Mouse (Mus musculus) CD4-positive helper T cell, adult 2 months (primary cell): ENCODE data around the gene Ubxn1.
"Not testable (repeated sequence)": the region's sequence is repeated elsewhere in the genome, so short reads cannot be mapped to it uniquely, and the experiment has no call there.

ENCODE experiments used
- DNase-seq: peaks from one replicate; pipeline ENCODE4 v3.0.0-alpha.2; 2012; ENCODE audit warnings: low read depth, missing footprints, low spot score

The Ubxn1 gene

DNA sequence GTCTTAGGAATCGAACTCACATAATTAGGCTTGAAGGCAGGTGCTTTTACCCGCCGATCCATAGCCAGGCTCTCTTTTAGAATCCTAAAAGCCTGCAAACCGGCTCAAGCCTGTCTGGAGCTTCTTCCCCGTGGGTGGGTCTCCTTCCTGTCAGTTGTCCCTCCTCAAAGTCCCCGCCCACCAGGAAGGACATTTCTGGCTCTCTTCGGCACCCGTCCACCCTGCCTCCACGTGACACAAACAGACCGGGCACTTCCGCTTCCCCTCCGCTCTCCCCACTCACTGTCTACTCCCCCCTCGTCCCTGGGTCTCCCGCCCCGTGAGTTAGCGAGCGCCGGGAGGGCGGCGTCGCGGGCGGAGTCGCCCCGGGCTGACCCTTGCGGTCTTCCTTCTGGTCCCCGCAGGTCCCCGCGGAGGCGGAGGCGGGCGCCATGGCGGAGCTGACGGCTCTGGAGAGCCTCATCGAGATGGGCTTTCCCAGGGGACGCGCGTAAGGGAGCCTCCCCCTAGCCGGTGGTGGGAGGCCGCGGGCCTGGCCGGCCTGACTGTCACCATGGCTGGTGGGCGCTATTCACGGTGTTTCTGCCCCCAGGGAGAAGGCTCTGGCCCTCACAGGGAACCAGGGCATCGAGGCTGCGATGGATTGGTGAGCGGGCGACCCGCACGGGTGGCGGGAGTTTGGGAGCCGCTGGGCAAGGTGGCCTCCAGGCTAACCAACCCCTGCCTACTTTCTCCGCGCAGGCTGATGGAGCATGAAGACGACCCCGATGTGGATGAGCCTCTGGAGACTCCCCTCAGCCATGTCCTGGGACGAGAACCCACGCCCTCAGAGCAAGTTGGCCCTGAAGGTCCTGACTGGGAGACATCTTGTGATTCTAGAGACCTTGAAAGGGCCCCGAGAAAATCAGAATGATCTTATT, at the start of gene Ubxn1:
Gene Ubxn1, plus strand, starts transcription at position 230 of the 920 bp plus-strand sequence.
- DNase-seq = peak; percentile 94

DNA sequence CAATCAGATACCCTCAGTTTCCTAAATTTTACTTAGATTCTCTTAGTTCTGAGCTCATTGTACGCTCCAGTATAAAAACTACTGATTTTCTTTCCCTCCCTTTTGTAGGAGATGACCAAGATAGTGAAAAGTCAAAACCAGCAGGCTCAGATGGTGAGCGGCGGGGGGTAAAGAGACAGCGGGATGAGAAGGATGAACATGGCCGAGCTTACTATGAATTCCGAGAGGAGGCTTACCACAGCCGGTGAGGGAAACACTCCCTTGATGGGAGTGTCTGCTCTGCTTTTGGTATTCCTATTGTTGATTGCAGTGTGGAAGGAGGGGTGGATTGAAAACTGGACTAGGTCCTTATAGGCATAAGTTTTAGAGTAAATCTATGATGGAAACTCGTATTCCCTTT, 48.6 kb upstream of the Ubxn1 start:
- no peak for DNase-seq

DNA sequence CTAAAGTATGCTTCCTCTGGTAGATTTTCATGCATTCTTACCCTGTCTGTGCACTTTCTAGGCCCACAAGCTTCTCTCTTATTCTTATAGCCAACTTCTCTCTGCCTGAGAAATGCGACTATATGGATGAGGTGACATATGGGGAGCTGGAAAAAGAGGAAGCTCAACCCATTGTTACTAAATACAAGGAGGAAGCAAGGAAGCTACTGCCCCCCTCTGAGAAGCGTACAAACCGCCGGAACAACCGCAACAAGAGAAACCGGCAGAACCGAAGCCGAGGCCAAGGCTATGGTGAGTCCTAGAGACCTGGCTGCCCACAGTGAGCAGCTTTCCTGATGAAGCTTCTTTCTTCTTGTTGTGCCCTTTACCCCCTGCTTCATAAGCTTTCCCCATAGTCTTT, 41.6 kb upstream of the Ubxn1 start, which contains the start of gene AC129217.1:
Gene AC129217.1, plus strand, starts transcription at position 114 of the 400 bp plus-strand sequence.
- DNase-seq = no peak

DNA sequence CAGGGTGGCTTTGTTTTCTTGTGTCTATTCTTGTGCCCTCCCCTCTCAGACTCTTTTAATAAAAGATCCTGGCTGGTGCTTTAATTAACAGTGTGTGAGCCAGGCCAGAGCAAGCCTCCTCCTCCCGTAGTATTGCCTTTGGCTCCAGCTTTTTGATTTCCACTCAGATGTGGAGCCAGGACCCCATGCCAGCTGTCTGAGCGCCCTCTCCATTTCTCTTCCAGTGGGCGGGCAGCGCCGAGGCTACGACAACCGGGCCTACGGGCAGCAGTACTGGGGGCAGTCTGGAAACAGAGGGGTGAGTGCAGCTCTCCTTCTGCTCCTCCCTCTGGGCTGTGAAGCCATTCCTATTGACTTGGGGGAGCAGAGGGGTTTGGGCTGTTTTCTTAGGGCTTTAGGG, 40.6 kb upstream of the Ubxn1 start:
- DNase-seq = no peak

DNA sequence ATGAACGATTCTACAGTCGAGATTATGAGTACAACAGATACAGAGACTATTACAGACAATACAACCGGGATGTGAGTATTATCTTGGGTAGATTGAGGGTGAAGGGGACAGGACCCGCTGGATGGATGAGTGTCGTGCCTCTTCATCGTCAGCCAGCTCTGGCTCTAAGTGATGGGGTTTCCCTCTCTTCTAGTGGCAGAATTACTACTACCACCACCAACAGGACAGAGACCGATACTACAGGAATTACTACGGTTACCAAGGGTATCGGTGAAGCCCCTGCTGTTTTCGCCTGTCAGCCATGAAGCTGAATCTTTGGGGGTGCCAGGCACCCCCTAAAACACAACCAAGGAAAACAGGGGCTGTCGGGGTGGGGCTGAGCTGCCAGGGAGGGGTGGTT, 40.0 kb upstream of the Ubxn1 start:
- DNase-seq = no peak

DNA sequence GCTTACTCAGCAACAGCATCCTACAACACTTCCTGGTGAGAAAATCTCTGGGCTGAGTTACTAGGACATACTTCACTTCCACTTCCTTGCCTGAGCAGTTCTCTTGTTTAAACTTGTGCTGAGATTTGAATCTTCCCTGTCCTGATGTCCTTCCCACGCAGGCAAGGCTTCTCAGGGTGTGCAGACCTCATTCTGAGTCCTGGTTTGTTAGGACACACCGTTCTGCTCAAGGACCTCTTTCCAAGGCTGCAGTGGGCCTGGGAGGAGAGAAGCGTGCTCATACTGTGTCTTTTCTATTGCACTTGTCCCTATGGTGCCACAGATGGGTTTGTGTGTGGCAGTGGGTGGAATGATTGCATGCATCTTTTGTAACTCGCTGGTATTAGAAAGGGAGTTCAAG, 38.3 kb upstream of the Ubxn1 start:
- DNase-seq = no peak

DNA sequence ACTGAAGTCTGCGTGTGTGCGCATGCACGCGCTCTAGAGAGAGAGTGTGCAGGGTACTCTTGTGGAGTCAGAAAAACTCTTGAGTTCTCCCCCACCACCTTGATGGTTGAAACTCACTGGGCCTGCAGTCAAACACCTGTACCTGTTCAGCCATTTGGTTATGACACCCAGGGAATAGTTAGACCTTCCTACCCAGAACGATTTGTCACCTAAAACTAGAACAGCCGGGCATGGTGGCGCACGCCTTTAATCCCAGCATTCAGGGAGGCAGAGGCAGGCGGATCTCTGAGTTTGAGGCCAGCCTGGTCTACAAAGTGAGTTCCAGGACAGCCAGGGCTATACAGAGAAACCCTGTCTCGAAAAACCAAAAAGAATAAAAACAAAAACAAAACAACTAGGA, 35.0 kb upstream of the Ubxn1 start:
- not testable (repeated sequence) for DNase-seq

DNA sequence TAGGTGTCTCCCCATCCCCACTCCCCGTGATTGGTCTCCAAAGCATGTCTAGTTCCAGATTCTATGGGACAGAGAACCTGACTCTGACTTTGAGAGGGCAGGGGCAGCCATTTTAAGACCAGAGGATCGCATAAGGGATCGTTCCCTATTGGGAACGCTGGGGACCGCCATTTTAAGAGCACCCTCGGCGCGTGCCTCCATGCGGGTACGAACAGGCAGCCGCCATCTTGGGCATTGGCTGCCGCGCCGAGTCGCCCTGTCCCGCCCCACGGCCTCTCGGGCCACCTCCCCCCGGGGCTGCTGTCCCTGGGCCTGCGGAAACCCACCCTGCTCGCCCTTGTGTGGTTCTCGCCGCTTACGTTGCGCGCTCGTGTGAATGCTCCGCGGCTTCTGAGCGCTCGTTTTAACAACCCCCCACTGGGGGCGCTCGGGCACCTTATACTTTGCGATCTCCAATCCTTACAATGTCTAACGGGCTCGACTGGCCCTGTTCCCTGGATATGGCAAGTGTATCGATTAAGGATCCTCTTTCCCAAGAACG, 34.0 kb upstream of the Ubxn1 start, which contains the start of gene Bscl2:
Gene Bscl2, plus strand, starts transcription at position 217 of the 541 bp plus-strand sequence.
- peak; percentile 88 for DNase-seq

DNA sequence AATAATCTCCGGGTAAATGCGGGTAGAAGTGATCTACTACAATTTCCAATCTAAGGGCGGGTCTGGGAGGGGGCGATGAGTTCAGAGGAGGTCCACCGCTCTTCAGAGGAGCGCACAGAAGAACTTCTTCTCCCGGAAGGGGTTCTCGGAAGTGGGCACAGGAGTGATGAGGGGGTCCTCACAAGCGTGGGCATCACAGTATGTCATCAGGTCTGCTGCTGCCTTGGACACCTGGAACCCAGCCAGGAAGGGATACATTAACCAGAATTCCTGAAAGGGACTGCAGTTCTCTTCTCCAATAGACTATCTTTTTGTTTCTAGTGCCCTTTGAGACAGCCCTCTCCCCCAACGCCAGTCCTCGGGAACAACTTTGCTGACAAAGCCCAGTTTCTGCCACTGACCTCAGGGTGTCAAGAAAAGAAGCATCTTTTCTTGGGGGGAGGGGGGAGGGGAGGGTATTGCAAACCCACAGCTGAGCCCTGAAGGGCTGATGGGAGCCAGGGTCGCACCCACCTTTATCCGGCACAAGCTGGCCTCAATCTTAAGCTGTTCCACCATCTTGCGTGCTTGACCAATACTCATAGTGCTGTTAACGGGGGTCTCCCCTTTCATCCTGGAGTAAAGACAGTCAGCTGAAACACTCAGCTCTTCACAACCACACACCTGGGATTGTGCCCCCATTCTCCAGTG, 33.1 kb upstream of the Ubxn1 start:
- peak; percentile 36 for DNase-seq

DNA sequence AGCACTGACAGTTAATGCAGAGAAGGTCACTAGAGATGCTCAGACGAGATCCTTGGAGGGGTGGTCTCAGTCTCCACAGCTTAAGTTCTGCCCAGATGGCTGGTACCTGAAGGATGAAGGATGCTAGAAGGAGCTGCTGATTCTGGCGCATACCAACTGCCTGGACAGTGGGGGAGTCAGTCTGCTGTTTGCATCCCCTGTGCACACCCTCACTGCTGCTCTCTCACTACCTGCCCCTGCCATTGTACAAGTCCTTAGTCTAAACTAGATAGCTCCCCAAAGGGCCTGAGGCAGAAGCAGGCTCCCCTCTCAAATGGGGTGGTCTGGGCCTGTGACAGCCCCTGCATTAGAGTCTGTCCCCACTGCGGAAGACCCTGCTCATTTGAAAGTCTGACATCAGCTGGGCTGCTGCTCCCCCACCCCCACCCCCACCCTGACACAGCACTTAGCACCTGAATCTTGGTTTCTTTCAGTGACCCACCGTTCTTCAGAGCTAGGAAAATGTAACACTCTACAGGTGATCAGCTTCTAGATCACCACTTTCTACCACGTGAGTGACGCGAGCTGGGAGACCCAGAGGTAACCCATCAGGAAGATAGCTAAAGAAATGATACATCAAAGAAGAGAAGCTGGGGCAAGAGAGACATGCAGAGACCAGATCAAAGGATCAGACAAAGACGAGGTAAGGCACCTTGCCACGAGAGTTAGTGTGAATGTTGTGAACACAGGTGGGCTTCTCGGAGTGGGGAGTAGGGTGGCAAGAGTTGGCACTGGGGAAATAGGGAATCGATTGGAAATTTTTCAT, 32.0 kb upstream of the Ubxn1 start, which contains the start of gene Gng3:
Gene Gng3, minus strand, starts transcription at position 92 of the 805 bp plus-strand sequence.
- DNase-seq = no peak

DNA sequence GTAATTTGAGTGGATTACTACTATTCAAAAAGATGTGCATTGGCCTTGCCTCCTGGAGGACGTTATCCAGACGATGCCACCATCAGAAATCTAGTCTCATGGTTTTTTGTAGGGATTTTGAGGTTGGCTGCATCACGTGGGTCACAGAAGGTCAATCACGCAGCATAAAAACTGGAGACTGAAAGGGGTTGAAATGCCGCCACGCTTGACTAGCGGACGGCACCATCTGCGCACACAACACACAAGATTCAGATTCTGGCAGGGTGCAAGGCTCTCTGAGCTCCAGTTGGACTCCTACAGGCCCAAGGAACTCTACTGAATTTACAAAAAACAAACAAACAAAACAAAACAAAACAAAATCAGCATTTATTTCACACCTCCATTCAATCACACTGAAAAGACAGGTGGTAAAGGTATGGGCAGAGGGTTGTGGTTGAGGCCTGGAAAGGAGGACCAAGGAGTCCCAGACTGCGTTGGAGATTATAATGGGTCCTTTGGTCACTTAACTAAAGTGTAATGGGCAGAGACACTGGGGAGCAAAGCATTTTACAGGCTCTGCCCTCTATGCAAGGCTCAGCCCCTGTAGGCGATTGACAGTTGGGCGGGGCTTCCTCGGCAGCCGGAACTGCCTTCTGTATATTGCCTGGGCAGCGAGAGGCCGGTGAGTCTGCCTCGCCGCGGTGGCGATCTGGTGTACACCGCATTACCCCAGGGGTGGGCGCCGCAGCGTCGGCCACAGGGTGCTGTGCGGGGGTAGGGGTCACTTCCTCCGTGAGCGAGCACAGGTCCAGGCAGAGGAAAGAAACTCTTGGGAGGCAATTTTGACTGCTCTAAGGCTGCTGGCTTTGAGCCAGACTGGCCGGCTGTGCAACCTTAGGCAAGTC, 31.1 kb upstream of the Ubxn1 start:
- DNase-seq = peak; percentile 66

DNA sequence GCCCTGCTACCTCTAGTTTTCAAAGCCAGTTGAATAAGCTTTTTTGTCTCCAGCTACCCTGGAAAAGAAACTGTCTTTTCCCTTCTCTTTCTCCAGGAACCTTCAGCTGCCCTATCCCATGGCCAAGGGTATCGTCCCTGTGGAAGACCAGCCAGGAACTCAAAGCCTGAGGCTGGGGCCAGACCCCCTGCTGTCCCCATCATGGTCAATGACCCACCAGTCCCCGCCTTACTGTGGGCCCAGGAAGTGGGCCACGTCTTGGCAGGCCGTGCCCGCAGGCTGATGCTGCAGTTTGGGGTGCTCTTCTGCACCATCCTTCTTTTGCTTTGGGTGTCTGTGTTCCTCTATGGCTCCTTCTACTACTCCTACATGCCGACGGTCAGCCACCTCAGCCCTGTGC, 30.3 kb upstream of the Ubxn1 start:
- no peak for DNase-seq

DNA sequence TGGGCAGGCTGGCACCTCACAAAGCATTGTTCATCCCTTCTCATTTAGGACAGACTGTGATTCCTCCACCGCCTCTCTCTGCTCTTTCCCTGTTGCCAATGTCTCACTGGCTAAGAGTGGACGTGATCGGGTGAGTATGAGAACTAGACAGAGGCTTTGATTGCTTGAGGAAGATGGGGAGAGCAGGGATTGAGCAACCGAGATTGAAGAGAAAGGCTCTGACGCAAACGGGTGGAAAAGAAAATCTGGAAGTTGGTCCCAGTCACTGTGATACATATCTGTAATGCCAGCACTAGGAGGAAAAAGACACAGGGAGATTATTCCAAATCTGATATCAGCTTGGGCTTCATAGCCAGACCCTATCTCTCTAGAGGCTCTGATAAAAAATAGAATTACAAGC, 28.3 kb upstream of the Ubxn1 start:
- no peak for DNase-seq

DNA sequence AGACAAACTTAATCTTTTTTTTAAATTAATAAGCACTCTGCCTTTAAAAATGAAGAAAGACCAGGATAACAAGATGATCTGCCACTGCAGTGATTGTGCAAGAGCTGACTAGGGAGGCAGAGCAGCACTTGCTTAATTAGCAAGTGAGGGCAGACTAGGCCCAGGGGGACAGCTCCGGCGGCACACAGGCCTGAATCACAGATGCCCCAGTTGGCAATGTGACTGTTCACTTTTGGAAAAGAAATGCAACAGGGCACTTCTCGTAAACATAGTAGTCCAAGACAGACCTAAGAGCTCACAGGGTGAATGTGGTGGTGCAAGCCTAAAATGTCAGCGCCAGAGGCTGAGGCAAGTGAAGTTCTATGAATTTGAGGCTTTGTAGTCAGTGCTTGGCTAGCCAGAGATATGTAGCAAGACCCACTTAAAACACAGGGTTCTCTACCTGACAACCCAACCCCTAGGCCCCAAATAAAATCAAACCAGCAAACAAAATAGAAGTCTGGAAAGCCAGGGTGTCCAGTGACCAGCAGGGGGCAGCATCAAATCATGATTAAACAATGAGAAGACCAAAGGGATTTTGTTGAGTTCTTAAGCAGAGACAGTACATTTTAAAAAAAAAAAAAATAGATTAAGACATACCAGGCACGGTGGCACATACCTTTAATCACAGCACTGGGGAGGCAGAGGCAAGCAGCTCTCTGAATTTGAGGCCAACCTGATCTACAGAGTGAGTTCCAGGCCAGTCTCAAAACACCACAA, 26.7 kb upstream of the Ubxn1 start:
- peak; percentile 80 for DNase-seq

DNA sequence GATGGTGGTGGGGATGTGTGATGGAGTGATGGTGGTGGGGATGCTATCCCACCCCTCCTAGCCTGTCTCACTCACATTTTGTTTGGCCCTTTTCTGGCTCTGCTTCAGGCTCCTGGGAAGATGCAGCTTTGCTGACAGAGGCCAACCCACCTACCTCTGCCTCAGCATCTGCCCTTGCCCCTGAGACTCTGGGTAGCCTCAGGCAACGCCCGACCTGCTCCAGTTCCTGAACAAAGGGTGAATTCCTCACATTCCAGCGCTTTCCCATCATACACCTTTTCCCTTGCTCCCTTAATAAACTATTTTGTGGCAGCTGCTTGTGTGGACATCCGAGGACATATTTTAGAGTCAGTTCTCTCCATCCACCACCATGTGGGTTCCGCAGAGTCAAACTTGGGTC, 22.9 kb upstream of the Ubxn1 start:
- DNase-seq = no peak

DNA sequence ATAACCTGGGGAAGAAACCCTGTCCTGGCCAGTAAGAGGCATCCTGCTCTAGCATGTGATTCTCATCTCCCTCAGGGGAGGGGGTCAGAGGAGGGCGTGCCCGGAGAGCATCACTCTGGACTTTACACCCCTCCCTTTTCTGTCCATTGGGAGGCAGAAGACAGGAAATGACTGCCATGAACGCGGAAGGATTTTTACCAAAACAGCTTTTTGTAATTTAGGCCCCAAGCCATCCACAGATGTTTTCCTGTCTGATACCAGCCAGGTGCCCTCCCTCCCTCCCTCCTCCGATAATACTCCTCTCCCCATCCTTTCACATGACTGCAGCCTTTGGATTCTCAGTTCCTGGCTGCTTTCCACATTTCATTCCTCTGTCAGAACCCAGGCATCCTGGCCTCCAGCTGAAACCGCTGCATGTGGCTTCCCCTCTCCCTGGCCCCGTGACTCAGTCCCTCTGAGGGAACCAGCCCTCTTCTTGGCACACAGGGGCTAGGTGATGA, 20.8 kb upstream of the Ubxn1 start, which contains the start of gene Lrrn4cl:
Gene Lrrn4cl, plus strand, starts transcription at position 367 of the 500 bp plus-strand sequence.
- no peak for DNase-seq

DNA sequence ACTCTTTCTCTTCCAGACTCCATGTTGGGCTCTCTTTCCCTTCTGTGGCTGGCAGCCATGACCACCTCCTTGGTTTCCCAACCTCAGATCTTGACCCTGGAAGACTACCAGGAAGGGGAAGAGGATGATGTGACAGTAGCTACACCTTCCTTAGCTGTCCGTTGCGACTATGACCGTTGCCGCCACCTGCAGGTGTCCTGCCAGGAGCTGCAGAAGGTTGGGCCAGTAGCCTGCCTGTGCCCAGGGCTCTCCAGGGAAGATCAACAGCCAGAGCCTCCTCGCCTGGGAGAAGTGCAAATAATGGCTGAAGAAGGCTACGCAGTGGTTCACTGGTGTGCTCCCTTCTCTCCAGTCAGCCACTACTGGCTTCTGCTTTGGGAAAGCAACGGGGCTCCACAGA, 19.7 kb upstream of the Ubxn1 start:
- DNase-seq = no peak

DNA sequence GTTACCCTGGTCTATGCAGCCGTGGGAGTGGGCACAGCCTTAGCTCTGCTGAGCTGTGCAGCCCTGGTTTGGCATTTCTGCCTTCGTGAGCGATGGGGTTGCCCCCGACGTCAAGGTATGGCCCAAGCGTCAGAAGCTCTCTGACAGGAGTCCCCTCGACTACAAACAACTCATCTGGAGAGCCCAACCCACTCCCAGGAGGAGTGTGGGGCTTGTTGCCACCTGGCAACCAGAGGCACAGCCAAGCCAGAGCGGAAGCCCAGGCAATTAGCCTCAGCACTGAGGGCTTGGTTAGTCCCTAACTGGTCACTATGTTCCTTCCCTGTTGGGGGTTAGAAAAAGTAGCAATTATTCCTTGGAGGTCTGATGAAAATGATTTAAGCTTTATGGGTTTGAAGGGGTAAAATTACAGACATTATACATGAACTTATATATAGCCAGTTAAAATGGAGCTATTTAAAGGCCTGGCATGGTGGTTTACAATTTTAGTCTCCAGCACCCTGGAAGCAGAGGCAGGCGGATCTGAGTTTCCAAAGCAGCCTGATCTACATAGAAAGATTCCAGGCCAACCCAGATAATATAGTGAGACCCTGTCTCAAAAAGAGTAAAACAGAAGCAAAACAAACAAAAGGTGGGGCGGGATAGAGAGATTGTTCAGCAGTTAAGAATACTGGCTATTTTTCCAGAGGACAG, 18.9 kb upstream of the Ubxn1 start:
- no peak for DNase-seq

DNA sequence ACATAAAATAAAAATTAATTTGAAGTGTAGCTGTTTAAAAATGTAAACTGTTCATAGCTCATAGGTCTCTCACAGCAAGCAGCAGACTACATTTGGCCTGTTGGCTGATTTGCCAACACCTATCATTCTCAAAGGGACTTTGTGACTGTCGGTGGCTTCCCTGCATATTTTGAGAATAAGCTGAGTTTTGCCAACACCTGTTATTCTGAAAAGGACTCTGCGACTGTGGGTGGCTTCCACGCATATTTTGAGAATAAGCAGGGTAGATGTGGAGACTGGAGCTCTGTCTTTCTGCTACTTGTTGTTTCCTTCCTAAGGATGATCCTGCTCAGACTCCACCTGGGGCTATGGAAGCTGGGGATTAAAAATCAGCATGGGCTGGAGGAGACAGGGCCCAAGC, 18.2 kb upstream of the Ubxn1 start:
- DNase-seq = no peak
